Mouse (Mus musculus) left cerebral cortex, adult 8-10 months (tissue): ENCODE data around the gene Spint4. TPM values are rescaled to one million over a fixed set of nuclear protein-coding genes. Genes with fewer than 3 reads are reported as not detected.
"Not testable (repeated sequence)": the region's sequence is repeated elsewhere in the genome, so short reads cannot be mapped to it uniquely, and the experiment has no call there.

ENCODE experiments used
- DNase-seq, 2 experiments: peaks; one replicate each; pipeline ENCODE4 v3.0.0; 2022; ENCODE audit warnings: low spot score in 2 of 2
- total RNA-seq, 4 experiments: library from RNA; stranded (reverse); gene quantifications; 2 replicates each; pipeline ENCODE4 v1.2.4; 2022

Gene Spint4
- total RNA-seq = not detected

DNA sequence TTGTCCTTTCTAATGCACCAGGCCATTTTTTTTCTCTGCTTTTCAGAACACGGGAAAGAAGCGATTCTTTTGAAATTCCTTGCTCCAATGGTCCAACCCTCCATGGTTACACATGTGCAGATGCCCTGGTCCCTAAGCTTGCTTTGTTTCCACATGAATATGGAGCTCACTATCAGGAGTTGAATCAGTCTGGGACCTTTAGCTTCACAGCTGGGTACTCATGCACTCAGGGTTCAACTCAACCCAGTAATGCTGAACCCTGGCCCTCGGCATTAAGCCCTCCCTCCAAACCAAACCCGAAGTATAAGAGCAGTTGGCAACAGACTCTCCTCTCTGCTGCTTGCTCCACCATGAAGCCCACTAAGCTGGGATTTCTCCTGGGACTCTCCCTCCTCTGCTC lies at the start of gene Spint4:
Gene Spint4, plus strand, starts transcription at position 301 of the 400 bp plus-strand sequence.
- no peak for DNase-seq

DNA sequence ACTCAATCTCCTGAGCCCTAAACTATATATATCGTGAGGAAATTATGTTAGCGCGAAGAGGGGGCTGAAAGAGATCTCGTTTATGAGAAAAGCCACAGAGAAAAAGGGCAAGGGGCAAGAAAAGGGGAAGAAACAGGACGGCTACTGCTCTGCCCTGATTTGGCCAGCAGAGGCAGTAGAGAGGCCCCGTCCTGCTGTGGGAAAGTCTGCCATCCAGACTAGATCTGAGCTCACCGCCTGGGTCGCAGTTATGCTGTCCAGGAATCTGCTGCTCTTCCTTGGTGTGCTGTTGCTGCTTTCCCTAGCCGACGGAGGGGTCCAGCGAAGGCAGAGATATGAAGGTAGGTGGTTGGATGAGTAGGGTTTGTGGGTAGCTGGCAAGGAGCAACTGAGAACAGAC lies 42.4 kb upstream of the Spint4 start, which contains the start of gene Wfdc10:
Gene Wfdc10, plus strand, starts transcription at position 189 of the 400 bp plus-strand sequence.
- no peak for DNase-seq

- no peak for DNase-seq
Measured at GRCm38 (mm10) chr2:164656483-164656882, 41.8 kb upstream of the Spint4 start, which contains the start of gene Wfdc9. TSS of gene Wfdc9 (minus strand) at chr2:164656583.

DNA sequence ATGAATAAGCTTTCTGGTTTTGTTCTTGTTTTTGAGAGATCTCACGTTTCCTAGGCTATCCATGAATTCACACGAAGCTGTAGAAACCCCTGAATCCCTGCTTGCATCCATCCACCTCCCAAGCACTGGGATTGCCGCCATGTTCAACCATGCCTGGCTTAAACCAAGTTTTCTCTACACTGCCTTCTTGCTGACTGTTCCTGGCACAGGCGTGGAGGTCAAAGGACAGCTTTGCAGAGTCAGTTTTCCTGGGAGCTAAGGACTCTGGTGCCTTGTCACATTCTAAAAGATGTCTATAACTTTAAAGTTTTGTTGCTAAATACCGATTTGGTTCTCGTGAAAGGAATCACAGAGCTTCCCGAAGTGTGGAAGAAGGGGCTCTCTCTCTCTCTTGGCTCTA lies 33.5 kb upstream of the Spint4 start:
- DNase-seq = no peak

DNA sequence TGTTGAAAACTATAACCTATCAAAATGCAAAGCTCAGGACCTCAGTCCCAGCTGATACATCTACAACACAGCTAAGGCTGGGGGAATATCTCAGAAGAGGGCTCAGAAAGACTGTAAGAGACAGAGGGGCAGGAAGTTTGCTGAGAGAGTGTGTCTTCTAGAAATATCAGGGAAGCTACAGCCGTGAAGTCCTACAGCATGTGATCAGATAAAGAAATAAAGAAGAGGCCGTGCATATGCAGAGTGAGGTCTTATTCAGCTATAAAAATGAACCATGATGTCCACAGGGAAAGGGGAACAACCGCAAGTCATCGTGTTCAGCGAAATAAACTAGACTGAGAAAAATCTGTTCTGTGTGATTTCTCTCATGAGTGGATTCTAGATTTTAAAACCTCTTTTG lies 28.0 kb upstream of the Spint4 start:
- no peak for DNase-seq

GRCm38 (mm10) chr2:164670938-164671337 lies 27.4 kb upstream of the Spint4 start:
- DNase-seq = no peak

DNA sequence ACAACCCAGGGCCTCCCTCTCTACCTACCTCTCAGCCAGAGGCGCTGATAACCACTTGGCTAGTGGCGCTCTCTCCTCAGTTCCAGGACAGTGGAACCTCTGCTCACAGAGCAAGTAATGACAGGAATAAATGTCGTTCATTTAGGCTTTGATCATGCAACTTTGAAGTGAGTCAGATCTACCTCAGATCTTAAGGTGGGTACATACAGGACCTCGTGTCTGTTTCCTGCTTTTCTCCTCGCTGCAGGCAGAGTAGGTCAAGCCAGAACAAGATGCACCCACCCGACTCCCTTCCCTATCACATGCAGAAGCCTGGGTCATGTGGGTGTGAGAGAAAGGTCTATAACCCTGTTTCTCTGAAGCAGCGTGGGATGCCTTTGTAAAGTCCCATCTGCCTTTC lies 24.3 kb upstream of the Spint4 start, which contains the start of gene Wfdc11:
Gene Wfdc11, minus strand, starts transcription at position 101 of the 400 bp plus-strand sequence.
- DNase-seq = no peak

GRCm38 (mm10) chr2:164676103-164676502 lies 22.2 kb upstream of the Spint4 start:
- no peak for DNase-seq

DNA sequence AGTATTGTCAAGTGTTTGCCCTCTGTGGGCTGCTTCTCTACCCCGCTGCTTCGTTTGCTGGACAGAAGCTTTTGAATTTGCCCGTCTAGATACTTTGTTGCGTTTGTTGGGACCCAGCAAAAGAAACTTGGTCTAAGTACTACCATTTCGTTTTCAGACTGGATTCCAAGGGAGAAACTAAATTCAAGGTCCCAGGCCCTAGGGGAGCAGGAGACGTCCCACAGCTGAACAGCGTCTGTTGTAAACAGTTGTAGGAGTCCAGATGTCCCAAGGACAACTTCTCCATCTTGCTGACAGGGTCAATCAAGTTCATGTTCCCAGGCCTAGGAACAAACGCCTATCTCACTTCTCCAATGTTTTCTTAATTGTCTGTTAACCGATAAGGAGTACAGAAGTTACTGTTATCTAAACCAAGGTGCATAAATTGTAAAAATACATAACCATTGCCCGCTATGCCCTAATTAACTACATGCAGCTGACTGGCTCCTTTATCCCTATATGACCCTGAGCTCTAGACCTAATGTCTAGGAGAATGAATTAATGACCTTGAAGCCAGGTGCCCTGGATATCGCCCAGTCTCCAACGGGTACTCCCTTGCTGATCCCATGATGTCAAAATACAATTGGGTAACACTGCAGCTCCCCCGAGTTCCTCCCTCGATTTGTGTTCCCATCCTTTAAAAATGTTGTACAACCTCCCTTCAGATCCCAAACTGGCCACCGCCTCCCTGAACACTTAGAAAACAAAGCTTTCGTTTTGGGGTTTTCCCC lies 21.2 kb upstream of the Spint4 start:
- no peak for DNase-seq

- peak; percentile 11 to 20 for DNase-seq
Measured at GRCm38 (mm10) chr2:164678848-164679625, 19.3 kb upstream of the Spint4 start.

- no peak for DNase-seq
Measured at GRCm38 (mm10) chr2:164679906-164680305, 18.4 kb upstream of the Spint4 start.

DNA sequence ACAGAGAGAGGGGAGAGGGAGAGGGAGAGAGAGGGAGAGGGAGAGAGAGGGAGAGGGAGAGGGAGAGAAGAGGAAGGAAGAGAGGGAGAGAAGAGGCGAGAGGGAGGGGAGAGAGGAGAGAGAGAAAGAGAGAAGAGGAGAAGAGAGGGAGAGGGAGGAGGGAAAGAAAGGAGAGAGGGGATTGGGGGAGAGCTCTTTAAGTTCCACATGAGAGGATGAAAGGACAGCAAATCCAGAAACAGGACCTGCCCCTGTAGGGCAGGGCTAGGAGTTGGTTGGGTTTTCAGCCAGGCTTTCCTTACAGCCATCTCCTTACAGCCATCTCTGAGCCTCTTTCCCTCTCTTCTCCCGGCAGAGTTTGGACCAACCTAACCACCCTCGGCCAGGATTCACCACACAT lies 13.5 kb upstream of the Spint4 start, which contains the start of gene Wfdc13:
Gene Wfdc13, plus strand, starts transcription at position 301 of the 400 bp plus-strand sequence.
- DNase-seq = no peak

DNA sequence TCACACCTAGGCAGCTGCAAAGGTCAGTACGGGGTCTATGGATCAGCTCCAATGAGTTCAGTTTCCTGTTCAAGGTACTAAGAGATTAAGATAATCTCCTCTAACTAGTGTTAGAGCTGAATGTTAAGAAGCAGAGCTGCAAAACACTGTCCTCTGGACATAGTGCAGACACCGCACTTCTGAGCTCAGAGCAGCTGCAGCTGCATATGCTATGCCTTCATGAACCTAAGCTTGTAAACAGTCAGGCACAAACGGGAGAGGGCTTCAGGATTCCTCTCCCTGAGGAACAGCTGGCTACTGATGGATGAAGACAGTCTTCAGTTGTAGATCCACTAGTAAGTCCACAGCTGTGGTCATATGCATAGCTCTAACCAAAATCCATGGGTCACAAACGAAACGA lies 2.7 kb downstream of the Spint4 start:
- no peak for DNase-seq

DNA sequence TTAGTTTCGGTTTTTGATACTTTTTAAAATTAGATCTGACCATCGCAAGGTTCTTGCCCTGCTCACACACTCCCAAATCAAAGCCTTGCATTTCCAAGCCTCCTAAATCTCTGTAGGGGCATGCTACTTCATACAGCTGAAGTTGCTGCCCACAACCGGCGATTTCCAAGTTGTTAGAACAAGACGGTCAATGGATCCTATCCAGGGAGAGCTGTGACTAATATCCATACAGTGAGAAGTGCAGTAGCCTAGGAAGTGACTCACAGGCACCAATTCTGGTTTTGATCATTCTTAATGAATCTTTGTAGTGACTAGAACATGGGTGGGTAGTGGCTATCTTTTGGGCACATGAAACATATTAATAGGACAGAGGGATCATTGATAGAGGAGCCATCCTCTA lies 3.5 kb downstream of the Spint4 start:
- DNase-seq = no peak

- no peak for DNase-seq
Measured at GRCm38 (mm10) chr2:164704235-164704634, 5.9 kb downstream of the Spint4 start.

DNA sequence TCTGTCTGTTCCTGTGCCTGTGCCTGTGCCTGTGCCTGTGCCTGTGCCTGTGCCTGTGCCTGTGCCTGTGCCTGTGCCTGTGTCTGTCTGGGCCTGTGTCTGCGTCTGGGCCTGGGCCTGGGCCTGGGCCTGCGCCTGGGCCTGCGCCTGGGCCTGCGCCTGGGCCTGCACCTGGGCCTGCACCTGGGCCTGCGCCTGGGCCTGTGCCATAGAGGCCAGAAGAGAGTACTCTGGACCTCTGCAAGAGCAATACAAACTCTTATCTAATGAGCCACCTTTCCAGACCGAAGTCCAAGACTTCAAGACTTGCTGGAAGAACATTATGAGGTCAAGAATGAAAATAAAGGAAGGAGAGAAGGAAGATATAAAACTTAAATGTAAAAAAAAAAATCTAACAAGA lies 7.0 kb downstream of the Spint4 start:
- DNase-seq = no peak

DNA sequence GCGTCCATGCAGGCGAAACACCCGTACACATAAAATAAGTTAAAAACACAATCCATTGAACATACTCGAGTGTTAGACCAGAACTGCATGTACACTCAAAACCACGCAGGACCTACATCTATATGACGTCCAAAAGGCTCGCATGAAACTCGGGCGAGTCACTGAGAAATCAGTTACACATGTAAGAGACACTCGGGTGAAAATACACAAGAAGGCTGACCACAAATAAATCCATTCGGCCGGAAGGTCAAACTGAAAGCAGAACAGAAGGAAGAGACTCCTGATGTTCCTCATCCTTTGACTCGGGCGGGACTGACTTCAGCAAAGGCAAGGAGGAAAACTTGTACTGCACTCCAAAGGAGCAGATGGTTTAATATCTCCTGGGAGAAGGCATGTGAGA lies 7.7 kb downstream of the Spint4 start:
- no peak for DNase-seq

GRCm38 (mm10) chr2:164715005-164715404 lies 16.7 kb downstream of the Spint4 start, which contains the start of gene Spint5:
TSS of gene Spint5 (plus strand) at chr2:164715305.
- no peak for DNase-seq

DNA sequence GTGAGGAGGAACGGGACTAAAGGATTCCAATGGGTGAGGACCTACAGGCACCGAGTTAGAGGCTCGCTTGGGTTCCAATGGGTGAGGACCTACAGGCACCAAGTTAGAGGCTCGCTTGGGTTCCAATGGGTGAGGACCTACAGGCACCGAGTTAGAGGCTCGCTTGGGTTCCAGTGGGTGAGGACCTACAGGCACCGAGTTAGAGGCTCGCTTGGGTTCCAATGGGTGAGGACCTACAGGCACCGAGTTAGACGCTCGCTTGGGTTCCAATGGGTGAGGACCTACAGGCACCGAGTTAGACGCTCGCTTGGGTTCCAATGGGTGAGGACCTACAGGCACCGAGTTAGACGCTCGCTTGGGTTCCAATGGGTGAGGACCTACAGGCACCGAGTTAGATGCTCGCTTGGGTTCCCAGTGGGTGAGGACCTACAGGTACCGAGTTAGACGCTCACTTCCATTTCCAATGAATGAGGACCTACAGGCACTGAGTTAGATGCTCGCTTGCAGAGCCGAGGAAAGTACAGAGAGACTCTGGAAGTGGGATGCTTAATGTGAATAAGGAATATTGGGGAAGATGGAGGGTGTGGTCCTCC lies 18.0 kb downstream of the Spint4 start:
- DNase-seq = not testable (repeated sequence)

DNA sequence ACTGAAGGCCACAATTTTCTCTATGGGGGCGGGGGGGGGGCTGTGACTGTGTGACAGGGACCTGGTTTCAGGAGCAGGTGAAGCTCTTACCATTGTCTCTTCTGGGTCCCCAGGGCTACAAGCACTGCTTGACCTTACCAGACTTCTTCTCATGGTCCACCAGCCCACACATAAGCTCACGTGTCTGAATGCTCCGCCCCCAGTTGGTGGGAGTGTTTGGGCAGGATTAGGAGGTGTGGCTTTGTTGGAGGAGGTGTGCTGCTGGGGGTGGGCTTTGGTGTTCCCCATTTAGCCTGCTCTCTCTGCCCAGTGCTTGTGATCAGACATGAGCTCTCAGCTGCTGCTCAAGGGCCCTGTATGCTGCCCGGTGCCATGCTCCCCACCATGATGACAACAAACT lies 25.0 kb downstream of the Spint4 start:
- DNase-seq = no peak

DNA sequence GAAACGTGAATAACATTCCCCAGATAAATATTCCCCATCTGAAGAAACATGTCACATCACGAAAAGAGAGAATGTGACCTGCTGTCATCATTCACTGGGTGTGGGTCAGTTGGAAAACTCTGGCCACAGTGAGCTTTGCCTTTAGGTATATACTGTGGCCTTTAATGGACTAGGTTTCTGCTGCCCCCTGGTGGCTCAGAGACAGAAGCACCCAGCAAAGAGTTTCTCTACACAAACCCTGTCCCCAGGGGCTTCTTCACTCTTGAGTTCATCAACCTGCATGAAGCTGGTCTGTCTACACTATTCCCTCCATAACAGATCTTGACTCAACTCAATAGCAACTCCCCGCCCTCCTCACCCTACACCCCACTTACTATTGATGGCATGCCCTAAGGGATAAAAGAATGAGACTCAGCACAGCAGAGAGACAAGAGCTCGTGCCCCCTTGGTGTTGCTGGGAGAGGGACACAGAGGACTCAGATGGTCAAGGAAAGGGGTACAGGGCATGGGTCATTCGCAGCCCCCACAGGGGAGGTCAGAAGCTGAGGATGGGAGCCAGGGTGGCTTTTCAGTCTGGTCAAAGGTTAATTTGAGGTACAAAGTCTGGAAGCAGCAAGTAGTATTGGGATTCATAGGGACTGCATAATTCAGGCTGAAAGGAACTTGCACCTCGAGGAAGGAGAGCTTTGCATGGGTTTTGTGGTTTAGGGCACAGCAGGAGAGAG lies 27.8 kb downstream of the Spint4 start:
- DNase-seq = peak in 1 of 2 experiments; percentile 30
